Mouse (Mus musculus) hindbrain, embryonic 13.5 days (tissue): ENCODE measurements around the gene Itga9. TPM values are rescaled to one million over a fixed set of nuclear protein-coding genes. Genes with fewer than 3 reads are reported as not detected.
A peak's percentile ranks its signal among the peaks of the same experiment; 100 is the strongest.

Source experiments
- ATAC-seq: fragments of 200-750 bp; cut with Nextera tagmentation; 2 replicates; pipeline ENCODE4 v1.8.0; 2017; ENCODE audit warnings: moderate TSS enrichment; ENCODE audit not compliant: low FRiP score
- H3K27ac ChIP-seq: fragments of 300-500 bp; sonication (generic); 2 replicates; pipeline ENCODE4 v1.5.1; 2015; ENCODE audit warnings: inconsistent platforms, mild to moderate bottlenecking, moderate library complexity
- H3K27me3 ChIP-seq: fragments of 300-500 bp; sonication (generic); 2 replicates; pipeline ENCODE4 v1.6.1; 2015; ENCODE audit warnings: mild to moderate bottlenecking, inconsistent platforms
- H3K36me3 ChIP-seq: fragments of 300-500 bp; sonication (generic); 2 replicates; pipeline ENCODE4 v1.6.1; 2015; ENCODE audit warnings: mild to moderate bottlenecking, inconsistent platforms
- H3K4me1 ChIP-seq: fragments of 300-500 bp; sonication (generic); replicated peaks from 2 replicates; pipeline ENCODE4 v1.6.1; 2015; ENCODE audit warnings: inconsistent platforms
- H3K4me2 ChIP-seq: fragments of 300-500 bp; sonication (generic); 2 replicates; pipeline ENCODE4 v1.6.1; 2015; ENCODE audit warnings: inconsistent platforms, mild to moderate bottlenecking, moderate library complexity
- H3K4me3 ChIP-seq: fragments of 300-500 bp; sonication (generic); 2 replicates; pipeline ENCODE4 v1.5.1; 2015; ENCODE audit warnings: mild to moderate bottlenecking, inconsistent platforms
- H3K9ac ChIP-seq: fragments of 300-500 bp; sonication (generic); 2 replicates; pipeline ENCODE4 v1.6.1; 2015; ENCODE audit warnings: mild to moderate bottlenecking, inconsistent platforms
- H3K9me3 ChIP-seq: fragments of 300-500 bp; sonication (generic); 2 replicates; pipeline ENCODE4 v1.6.1; 2016; ENCODE audit warnings: inconsistent platforms
- WGBS: fragments of 180-500 bp; shearing (Covaris S2); methylation state at CpG from one replicate; pipeline ENCODE4 v1.1.7; 2015; 5-methylcytosine and 5-hydroxymethylcytosine counted together
- polyA plus RNA-seq: library from polyadenylated mRNA; unstranded; fragments of >200 nt; fragmentation: Nextera tagmentation; extraction: Ambion mirVana; gene quantifications from 2 replicates; pipeline ENCODE4 v1.2.1, GENCODE M21; 2015

Gene Itga9
- polyA plus RNA-seq, 1 experiment from 2014 or later: 1.8 TPM

DNA sequence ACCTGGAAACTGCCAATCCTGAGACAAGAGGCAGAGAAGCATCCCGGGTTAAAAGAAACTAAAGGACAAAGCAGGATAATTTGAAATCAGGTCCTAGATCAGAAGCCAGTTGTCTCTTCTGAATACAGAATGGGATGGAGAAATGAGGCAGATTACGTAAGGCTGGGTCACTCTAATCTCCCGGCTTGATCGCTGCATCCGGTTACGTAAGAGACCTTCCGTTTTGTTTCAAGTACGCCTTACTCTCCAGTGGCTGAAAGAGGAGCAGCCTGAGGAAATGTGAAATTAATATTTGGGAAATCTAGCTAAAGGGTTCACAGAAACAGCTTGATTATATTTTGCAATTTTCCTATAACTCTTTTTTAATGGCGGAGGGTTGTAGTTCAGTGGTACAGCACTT, 306.6 kb downstream of the Itga9 start:
- ATAC-seq: no peak
- no peak overlapping the region for H3K4me3 ChIP-seq
- peaks cover 6% of the 10 kb centered on the region; the same call in 1 of the 2 replicates for H3K27me3 ChIP-seq
- no peaks in the 10 kb centered on the region; the same call in 1 of the 2 replicates for H3K4me1 ChIP-seq
- H3K9ac ChIP-seq: no peak overlapping the region
- 93% methylated on average over 9 of the region's 9 CpGs for WGBS
- H3K9me3 ChIP-seq: no peaks in the 10 kb centered on the region
- no peak overlapping the region for H3K27ac ChIP-seq
- H3K4me2 ChIP-seq: no peak overlapping the region
- no peaks in the 10 kb centered on the region for H3K36me3 ChIP-seq

- no peak for ATAC-seq
- Histone ChIP-seq H3K4me3 (no peak overlapping the region), H3K36me3 (no peaks in the 10 kb centered on the region), H3K9me3 (no peaks in the 10 kb centered on the region), H3K9ac (no peak overlapping the region), H3K27me3 (peaks cover 6% of the 10 kb centered on the region; the same call in 1 of the 2 replicates), H3K4me2 (no peak overlapping the region), H3K4me1 (no peaks in the 10 kb centered on the region), H3K27ac (no peak overlapping the region)
- 81% methylated on average over 3 of the region's 3 CpGs for WGBS
Observed at GRCm38 (mm10) chr9:118913613-118914012, 307.1 kb downstream of the Itga9 start.

DNA sequence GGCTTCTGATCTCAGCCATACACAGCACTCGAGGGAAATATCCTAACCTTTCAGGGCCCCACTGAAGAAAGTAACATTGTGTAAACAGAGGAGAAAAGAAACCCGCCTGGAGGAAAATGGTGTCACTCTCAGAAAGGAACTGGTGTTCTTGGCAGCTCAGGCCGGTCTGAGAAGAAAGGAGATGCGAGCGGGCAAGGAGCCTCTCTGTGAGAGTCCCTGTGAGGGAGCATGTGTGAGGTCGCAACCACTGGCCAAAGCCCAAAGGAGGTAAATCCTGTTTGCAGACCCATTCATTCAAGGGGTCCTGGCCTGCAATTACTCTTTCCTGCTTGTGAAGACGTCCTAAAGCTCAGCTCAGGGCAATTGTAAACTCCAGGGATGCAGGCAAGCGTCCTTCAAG, 308.1 kb downstream of the Itga9 start:
- no peak overlapping the region for H3K4me3 ChIP-seq
- peaks cover 3% of the 10 kb centered on the region; the same call in 1 of the 2 replicates for H3K4me1 ChIP-seq
- H3K27ac ChIP-seq: no peak overlapping the region
- H3K4me2 ChIP-seq: no peak overlapping the region
- no peaks in the 10 kb centered on the region for H3K36me3 ChIP-seq
- H3K9me3 ChIP-seq: no peaks in the 10 kb centered on the region
- WGBS: 41% methylated on average over 8 of the region's 8 CpGs
- H3K27me3 ChIP-seq: peaks cover 6% of the 10 kb centered on the region; the same call in 1 of the 2 replicates
- H3K9ac ChIP-seq: no peak overlapping the region
- no peak for ATAC-seq

DNA sequence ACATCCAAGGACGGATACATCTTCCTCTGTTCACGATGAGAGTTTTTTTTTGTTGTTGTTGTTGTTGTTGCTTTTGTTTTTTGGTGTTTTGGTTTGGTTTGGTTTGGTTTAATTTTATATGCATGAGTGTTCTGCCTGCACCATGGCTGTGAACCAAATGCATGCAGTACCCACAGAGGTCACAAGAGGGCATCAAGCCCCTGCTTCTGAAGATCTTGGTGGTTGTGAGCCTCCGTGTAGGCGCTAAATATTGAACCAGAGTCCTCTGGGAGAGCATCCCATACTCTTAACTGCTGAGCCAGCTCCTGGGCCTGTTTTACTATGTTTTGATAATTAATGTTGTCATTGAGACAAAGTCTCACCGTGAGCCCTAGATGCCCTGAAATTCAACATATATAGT, 308.8 kb downstream of the Itga9 start:
- 52% methylated on average over 5 of the region's 5 CpGs for WGBS
- Histone ChIP-seq H3K36me3 (no peaks in the 10 kb centered on the region), H3K4me1 (peaks cover 10% of the 10 kb centered on the region), H3K4me3 (no peak overlapping the region), H3K27ac (no peak overlapping the region), H3K27me3 (peaks cover 6% of the 10 kb centered on the region; the same call in 1 of the 2 replicates), H3K9ac (no peak overlapping the region), H3K9me3 (no peaks in the 10 kb centered on the region), H3K4me2 (no peak overlapping the region)
- ATAC-seq: no peak

DNA sequence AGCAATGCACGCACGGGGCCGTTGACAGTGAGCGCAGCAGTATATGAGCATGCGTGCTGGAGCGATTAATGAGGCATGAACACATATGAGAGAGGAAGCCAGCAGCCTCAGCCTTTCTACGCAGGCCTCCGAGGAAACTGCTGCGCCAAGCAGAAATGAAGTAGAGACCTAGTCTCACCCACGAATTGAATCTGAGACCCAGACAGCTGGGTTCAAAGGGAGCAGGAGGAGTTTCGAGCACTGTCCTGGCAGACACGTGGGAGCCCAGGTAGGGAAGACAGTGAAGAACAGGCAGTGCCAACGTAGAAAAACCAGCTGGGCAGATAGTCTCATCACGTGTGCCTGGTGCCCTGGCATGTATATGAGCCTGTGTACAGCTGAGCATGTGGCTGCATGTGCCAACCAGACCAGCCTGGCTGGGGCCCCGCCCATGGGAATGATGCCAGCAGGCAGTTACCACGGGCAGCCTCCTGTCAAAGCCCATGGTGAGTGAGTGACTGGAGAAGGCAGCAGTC, 313.2 kb downstream of the Itga9 start:
- H3K9me3 ChIP-seq: no peaks in the 10 kb centered on the region
- 54% methylated on average over 16 of the region's 16 CpGs for WGBS
- ATAC-seq: peak; percentile 68
- peaks cover 26% of the 10 kb centered on the region for H3K4me1 ChIP-seq
- H3K36me3 ChIP-seq: no peaks in the 10 kb centered on the region
- no peak overlapping the region for H3K9ac ChIP-seq
- H3K27ac ChIP-seq: peak overlapping the region; percentile 79
- peaks cover 17% of the 10 kb centered on the region for H3K27me3 ChIP-seq
- H3K4me2 ChIP-seq: peak overlapping the region; percentile 10
- no peak overlapping the region for H3K4me3 ChIP-seq

- no peak overlapping the region for H3K4me3 ChIP-seq
- 50% methylated on average over 12 of the region's 12 CpGs for WGBS
Observed at GRCm38 (mm10) chr9:118920798-118921515, 314.5 kb downstream of the Itga9 start.

DNA sequence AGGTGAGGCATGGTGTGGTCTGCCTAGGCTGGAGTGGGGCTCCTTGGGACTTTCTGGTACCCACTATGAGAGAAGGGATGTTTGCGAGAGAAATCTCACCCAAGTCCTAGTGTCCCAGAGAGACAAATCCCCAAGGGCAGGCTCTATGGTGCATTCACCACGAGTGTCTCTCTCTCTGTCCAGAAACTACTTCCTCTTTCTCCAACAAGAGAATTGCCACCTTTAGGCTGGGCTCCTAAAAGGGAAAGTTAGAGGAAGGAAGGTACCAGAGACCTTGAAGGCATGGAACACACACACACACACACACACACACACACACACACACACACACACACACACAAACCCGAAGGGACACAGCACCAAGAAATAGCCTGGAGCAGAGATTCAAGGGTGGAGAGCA, 315.4 kb downstream of the Itga9 start:
- no peaks in the 10 kb centered on the region for H3K36me3 ChIP-seq
- H3K4me3 ChIP-seq: no peak overlapping the region
- H3K4me1 ChIP-seq: peaks cover 36% of the 10 kb centered on the region
- peaks cover 17% of the 10 kb centered on the region for H3K27me3 ChIP-seq
- ATAC-seq: no peak
- H3K27ac ChIP-seq: no peak overlapping the region
- no peak overlapping the region for H3K9ac ChIP-seq
- H3K9me3 ChIP-seq: no peaks in the 10 kb centered on the region
- WGBS: 94% methylated on average over 3 of the region's 3 CpGs
- no peak overlapping the region for H3K4me2 ChIP-seq

More at GRCm38 (mm10) chr9:118920798-118921515, 314.5 kb downstream of the Itga9 start:
- no peak for ATAC-seq
- H3K9me3 ChIP-seq: no peaks in the 10 kb centered on the region
- no peaks in the 10 kb centered on the region for H3K36me3 ChIP-seq
- H3K4me2 ChIP-seq: no peak overlapping the region
- peaks cover 17% of the 10 kb centered on the region for H3K27me3 ChIP-seq
- H3K4me1 ChIP-seq: peaks cover 34% of the 10 kb centered on the region
- H3K9ac ChIP-seq: no peak overlapping the region
- no peak overlapping the region for H3K27ac ChIP-seq

DNA sequence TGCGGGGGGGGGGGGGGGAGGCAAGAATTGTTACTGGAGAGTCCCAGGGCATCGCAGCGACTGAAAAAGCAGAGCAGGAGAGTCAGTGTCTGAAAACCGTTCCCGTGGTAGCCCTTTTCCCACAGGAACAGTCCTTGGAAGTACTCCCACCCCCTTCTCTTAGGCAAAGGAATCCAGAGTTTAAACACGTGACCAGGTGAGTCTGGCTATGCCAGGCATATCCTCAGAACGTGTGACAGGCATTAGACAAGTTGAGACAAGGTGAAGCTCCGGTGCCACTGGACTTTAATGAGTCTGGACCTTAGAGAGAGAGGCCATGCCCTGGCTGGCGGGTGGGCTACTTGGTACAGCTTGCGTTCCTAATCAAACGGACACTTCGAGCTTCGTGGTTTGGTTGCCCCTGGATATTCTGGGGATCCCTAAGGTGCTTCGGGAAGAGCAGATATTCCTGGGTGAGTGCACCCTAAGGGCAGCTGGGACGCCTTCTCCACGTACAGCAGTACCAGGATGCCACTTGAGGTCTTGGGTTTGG, 318.1 kb downstream of the Itga9 start:
- WGBS: 15% methylated on average over 16 of the region's 16 CpGs
- H3K27me3 ChIP-seq: peaks cover 14% of the 10 kb centered on the region; the same call in 1 of the 2 replicates
- H3K4me1 ChIP-seq: peaks cover 53% of the 10 kb centered on the region
- no peak overlapping the region for H3K27ac ChIP-seq
- H3K4me3 ChIP-seq: peak overlapping the region; percentile 79
- H3K4me2 ChIP-seq: peak overlapping the region; percentile 98
- no peak; the same call in 1 of the 2 replicates for ATAC-seq
- no peaks in the 10 kb centered on the region for H3K9me3 ChIP-seq
- H3K36me3 ChIP-seq: no peaks in the 10 kb centered on the region
- peak overlapping the region; percentile 89 for H3K9ac ChIP-seq

GRCm38 (mm10) chr9:118925286-118926110, 319.0 kb downstream of the Itga9 start:
- H3K9ac ChIP-seq: peak overlapping the region; percentile 89
- ATAC-seq: peak; percentile 84

GRCm38 (mm10) chr9:118926111-118926650, 319.7 kb downstream of the Itga9 start, which contains the start of gene Ctdspl:
TSS of gene Ctdspl (plus strand) at chr9:118926453.
- Histone ChIP-seq H3K27me3 (peaks cover 14% of the 10 kb centered on the region; the same call in 1 of the 2 replicates), H3K4me3 (peak within 1 kb of the TSS; percentile 79), H3K4me2 (peak within 1 kb of the TSS; percentile 98), H3K9ac (peak within 1 kb of the TSS; percentile 89), H3K36me3 (no peaks in the 10 kb centered on the region), H3K4me1 (peaks cover 43% of the 10 kb centered on the region), H3K27ac (peak within 1 kb of the TSS; percentile 88), H3K9me3 (no peaks in the 10 kb centered on the region)
- ATAC-seq: peak; percentile 29
- under 1% methylated on average over 54 of the region's 73 CpGs for WGBS

More at GRCm38 (mm10) chr9:118925286-118926110, 319.0 kb downstream of the Itga9 start:
- Histone ChIP-seq H3K27me3 (peaks cover 14% of the 10 kb centered on the region; the same call in 1 of the 2 replicates), H3K27ac (peak overlapping the region; percentile 88), H3K9me3 (no peaks in the 10 kb centered on the region), H3K4me3 (peak overlapping the region; percentile 79), H3K36me3 (no peaks in the 10 kb centered on the region), H3K4me2 (peak overlapping the region; percentile 98), H3K4me1 (peaks cover 47% of the 10 kb centered on the region)
- under 1% methylated on average over 48 of the region's 53 CpGs for WGBS

- Histone ChIP-seq H3K9ac (peak overlapping the region; percentile 89), H3K9me3 (no peaks in the 10 kb centered on the region), H3K36me3 (no peaks in the 10 kb centered on the region), H3K27ac (peak overlapping the region; percentile 88), H3K27me3 (peaks cover 14% of the 10 kb centered on the region; the same call in 1 of the 2 replicates), H3K4me1 (peaks cover 42% of the 10 kb centered on the region), H3K4me2 (peak overlapping the region; percentile 98), H3K4me3 (peak overlapping the region; percentile 79)
- 5% methylated on average over 37 of the region's 68 CpGs for WGBS
- ATAC-seq: peak; percentile 15; the same call in 1 of the 2 replicates
Observed at GRCm38 (mm10) chr9:118926688-118927321, 320.3 kb downstream of the Itga9 start.
